Mouse (Mus musculus): Measurements from ENCODE around the gene Casp9. TPM values are rescaled to one million over a fixed set of nuclear protein-coding genes. Genes with fewer than 3 reads are reported as not detected.
"Not testable (repeated sequence)": the region's sequence is repeated elsewhere in the genome, so short reads cannot be mapped to it uniquely, and the experiment has no call there.

Casp9 gene
- polyA plus RNA-seq, 1 experiment from 2014 or later = 14.9 TPM

DNA sequence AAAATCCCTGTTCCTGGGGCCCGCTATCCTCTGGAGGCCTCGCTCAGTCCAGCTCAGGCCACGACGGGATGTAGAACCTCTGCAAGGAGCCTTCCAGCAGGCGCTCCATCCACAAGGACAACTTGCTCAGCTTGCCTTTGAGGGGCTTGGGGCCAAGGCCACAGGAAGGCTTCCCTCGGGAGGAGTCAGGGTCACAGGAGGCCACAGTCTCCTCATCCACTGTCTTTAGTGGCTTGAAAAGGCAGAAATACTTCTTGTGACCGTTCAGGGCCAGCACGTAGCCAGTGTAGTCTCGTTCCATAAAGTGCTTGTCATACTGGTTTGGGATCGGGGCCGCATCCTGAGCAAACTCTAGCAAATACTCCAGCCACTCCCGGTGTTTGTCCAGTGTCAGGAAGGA is 29.9 kb upstream of the Casp9 start:
- Histone ChIP-seq H3K27ac (replicated peaks) (no peak overlapping the region), H3K27me3 (no peaks in the 10 kb centered on the region), H3K9me3 (no peaks in the 10 kb centered on the region), H3K4me1 (peaks cover 21% of the 10 kb centered on the region), H3K36me3 (peaks cover 47% of the 10 kb centered on the region), H3K4me2 (replicated peaks) (no peak overlapping the region), H3K4me3 (no peak overlapping the region), H3K9ac (replicated peaks) (no peak overlapping the region)
- 93% methylated on average over 12 of the region's 12 CpGs for WGBS
- ATAC-seq (replicated peaks) = no peak

DNA sequence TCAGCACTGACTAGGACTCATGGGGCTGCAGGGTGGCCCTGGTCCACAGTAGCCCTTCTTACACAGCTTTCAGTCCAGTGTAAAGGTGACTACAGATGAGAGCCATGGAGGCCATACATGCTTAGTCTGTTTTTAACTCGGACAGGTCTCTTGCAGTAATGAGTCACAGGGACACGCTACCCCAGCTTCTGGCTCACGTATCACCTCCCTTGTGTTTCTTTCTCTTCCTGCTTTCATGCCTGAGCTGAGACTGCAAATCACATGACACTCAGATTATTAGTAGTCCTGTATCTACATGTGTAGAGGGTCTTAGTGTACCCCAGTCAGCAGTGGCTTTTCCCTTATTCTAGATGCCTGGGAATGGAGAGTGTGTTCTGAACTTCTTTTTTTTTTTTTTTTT is 28.4 kb upstream of the Casp9 start:
- Histone ChIP-seq H3K4me2 (replicated peaks) (no peak overlapping the region), H3K36me3 (peaks cover 60% of the 10 kb centered on the region), H3K27ac (replicated peaks) (no peak overlapping the region), H3K27me3 (no peaks in the 10 kb centered on the region), H3K9ac (replicated peaks) (no peak overlapping the region), H3K9me3 (no peaks in the 10 kb centered on the region), H3K4me3 (no peak overlapping the region), H3K4me1 (peaks cover 21% of the 10 kb centered on the region)
- 90% methylated on average over 3 of the region's 3 CpGs for WGBS
- ATAC-seq (replicated peaks) = no peak

DNA sequence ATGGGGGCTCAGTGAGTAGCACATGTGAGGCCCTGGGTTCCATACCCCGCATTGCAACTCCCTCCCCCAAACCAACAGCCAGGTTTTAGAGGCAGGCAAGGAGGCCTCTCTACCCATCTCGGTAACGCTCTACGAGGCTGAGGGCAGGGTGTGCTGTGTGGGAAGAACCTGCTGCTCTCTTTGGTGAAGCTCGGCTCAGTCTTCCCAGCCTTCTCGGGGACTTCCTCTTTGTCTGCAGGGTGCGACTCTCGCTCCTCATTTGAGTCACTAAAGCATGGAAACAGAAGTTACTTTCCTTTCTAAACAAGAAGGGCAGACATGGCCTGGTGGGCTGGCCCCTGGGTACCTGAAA is 27.1 kb upstream of the Casp9 start:
- Histone ChIP-seq H3K9ac (replicated peaks) (no peak overlapping the region; the same call in 1 of the 2 replicates), H3K9me3 (no peaks in the 10 kb centered on the region), H3K4me3 (no peak overlapping the region), H3K4me1 (peaks cover 21% of the 10 kb centered on the region), H3K4me2 (replicated peaks) (peak overlapping the region; percentile 7; the same call in 1 of the 2 replicates), H3K27ac (replicated peaks) (peak overlapping the region; percentile 84), H3K27me3 (no peaks in the 10 kb centered on the region), H3K36me3 (peaks cover 73% of the 10 kb centered on the region)
- 44% methylated on average over 8 of the region's 8 CpGs for WGBS
- peak; percentile 53 for ATAC-seq (replicated peaks)

DNA sequence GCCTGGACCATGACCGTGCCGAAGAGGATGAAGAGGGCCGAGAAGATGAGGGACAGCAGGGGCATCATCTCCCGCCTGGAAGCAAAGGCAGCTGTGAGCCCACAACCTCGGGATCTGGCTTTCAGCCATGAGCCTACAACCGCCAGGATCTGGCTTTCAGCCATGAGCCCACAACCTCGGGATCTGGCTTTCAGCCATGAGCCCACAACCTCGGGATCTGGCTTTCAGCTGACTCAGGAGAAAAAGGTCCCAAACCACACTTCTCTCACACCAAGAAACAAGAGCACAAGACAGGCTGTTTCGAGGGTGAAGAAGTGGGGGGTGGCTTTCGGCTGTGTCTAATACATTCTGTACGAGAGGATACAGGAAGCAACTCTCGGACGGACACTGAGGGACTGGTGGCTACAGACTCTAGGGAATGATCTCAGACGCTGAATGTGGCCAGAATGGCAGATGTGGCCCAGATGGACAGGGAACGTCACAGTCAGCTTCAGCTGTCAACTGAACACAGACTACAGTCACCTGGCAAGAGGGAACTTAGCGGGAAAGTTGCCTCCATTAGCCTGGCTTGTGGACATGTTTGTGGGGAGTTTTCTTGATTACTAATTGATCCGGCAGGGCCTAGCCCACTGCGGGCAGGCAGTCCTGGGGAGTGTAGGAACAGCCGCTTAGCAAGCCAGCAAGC is 26.6 kb upstream of the Casp9 start:
- H3K9ac ChIP-seq (replicated peaks) = no peak overlapping the region; the same call in 1 of the 2 replicates
- H3K4me1 ChIP-seq = peaks cover 21% of the 10 kb centered on the region
- H3K4me3 ChIP-seq = no peak overlapping the region
- peak; percentile 78 for ATAC-seq (replicated peaks)
- no peaks in the 10 kb centered on the region for H3K27me3 ChIP-seq
- no peaks in the 10 kb centered on the region for H3K9me3 ChIP-seq
- WGBS = 31% methylated on average over 19 of the region's 19 CpGs
- H3K4me2 ChIP-seq (replicated peaks) = peak overlapping the region; percentile 7; the same call in 1 of the 2 replicates
- peak overlapping the region; percentile 84 for H3K27ac ChIP-seq (replicated peaks)
- peaks cover 70% of the 10 kb centered on the region for H3K36me3 ChIP-seq

GRCm38 (mm10) chr4:141767353-141768036 is 25.9 kb upstream of the Casp9 start:
- Histone ChIP-seq H3K27me3 (no peaks in the 10 kb centered on the region), H3K36me3 (peaks cover 65% of the 10 kb centered on the region), H3K9ac (replicated peaks) (no peak overlapping the region), H3K4me1 (peaks cover 21% of the 10 kb centered on the region), H3K4me3 (no peak overlapping the region), H3K27ac (replicated peaks) (peak overlapping the region; percentile 84), H3K4me2 (replicated peaks) (no peak overlapping the region), H3K9me3 (no peaks in the 10 kb centered on the region)
- 70% methylated on average over 19 of the region's 19 CpGs for WGBS
- ATAC-seq (replicated peaks) = peak; percentile 32; the same call in 1 of the 2 replicates

DNA sequence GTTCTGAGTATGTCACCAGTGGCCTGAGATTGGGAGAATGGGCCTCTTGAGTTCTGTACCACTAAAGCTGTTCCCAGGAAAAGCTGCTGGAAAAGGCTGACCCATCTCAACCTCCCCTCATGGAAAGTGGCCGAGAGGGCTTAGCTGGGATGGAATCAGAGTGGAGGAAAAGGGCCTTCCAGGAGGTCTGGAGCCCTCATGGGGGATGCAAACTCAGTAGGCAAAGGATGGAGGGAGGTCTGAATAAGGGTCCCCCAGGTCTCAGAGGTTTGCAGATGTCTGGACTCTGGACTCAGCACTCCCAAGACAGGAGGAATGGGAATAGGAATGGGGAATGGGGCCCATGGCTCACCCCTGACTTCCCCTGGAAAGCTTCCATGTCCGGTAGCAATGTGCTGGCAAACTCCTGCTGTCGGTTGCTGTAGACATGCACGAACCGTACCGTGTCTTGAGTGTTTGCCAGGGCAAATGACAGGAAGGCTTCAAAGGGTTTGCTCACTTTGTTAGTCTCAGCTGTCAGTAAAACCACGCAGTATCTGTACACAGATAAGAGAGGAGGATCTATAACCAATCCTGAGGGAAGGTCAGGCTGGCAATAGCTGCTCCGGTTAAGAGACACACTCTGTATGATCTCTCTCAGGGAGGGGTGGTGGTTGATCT is 23.8 kb upstream of the Casp9 start:
- Histone ChIP-seq H3K36me3 (peaks cover 66% of the 10 kb centered on the region), H3K4me2 (replicated peaks) (no peak overlapping the region), H3K9ac (replicated peaks) (no peak overlapping the region), H3K27ac (replicated peaks) (no peak overlapping the region), H3K4me1 (peaks cover 21% of the 10 kb centered on the region), H3K9me3 (no peaks in the 10 kb centered on the region), H3K4me3 (no peak overlapping the region), H3K27me3 (no peaks in the 10 kb centered on the region)
- no peak for ATAC-seq (replicated peaks)
- WGBS = 82% methylated on average over 8 of the region's 8 CpGs

- Histone ChIP-seq H3K4me3 (no peak overlapping the region), H3K9me3 (no peaks in the 10 kb centered on the region), H3K27me3 (no peaks in the 10 kb centered on the region), H3K27ac (replicated peaks) (no peak overlapping the region), H3K36me3 (peaks cover 79% of the 10 kb centered on the region), H3K9ac (replicated peaks) (no peak overlapping the region), H3K4me1 (peaks cover 10% of the 10 kb centered on the region), H3K4me2 (replicated peaks) (no peak overlapping the region)
- ATAC-seq (replicated peaks) = no peak
- WGBS = 94% methylated on average over 8 of the region's 8 CpGs
Observed at GRCm38 (mm10) chr4:141771823-141772222, 21.6 kb upstream of the Casp9 start.

DNA sequence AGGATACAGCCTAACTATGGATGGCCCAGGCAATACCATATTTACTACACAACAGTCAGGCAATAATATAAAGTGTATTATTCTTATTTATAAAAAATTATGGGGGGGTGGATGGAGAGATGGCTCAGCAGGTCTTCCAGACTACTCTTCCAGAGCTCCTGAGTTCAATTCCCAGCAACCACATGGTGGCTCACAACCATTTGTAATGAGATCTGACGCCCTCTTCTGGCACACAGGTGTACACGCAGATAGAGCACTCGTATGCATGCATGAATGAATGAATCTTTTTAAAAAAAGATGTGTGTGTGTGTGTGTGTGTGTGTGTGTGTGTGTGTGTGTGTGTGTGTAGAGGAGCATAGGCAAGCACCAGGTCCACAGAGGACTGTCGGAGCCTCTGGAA is 20.4 kb upstream of the Casp9 start:
- not testable (repeated sequence) for H3K4me3 ChIP-seq; H3K9ac ChIP-seq (replicated peaks); H3K4me2 ChIP-seq (replicated peaks); H3K9me3 ChIP-seq; ATAC-seq (replicated peaks); H3K27me3 ChIP-seq; H3K4me1 ChIP-seq; H3K27ac ChIP-seq (replicated peaks)
- peaks cover 82% of the 10 kb centered on the region for H3K36me3 ChIP-seq
- 91% methylated on average over 4 of the region's 4 CpGs for WGBS

GRCm38 (mm10) chr4:141779828-141780227 is 13.6 kb upstream of the Casp9 start:
- Histone ChIP-seq H3K4me2 (replicated peaks) (no peak overlapping the region), H3K9me3 (no peaks in the 10 kb centered on the region), H3K36me3 (peaks cover 82% of the 10 kb centered on the region)

GRCm38 (mm10) chr4:141781201-141781985 is 12.0 kb upstream of the Casp9 start:
- Histone ChIP-seq H3K27ac (replicated peaks) (no peak overlapping the region), H3K36me3 (peaks cover 75% of the 10 kb centered on the region), H3K4me2 (replicated peaks) (no peak overlapping the region), H3K9me3 (no peaks in the 10 kb centered on the region), H3K4me1 (no peaks in the 10 kb centered on the region), H3K4me3 (no peak overlapping the region), H3K27me3 (no peaks in the 10 kb centered on the region), H3K9ac (replicated peaks) (no peak overlapping the region)
- WGBS = 96% methylated on average over 8 of the region's 8 CpGs
- no peak for ATAC-seq (replicated peaks)

More at GRCm38 (mm10) chr4:141779828-141780227, 13.6 kb upstream of the Casp9 start:
- ATAC-seq (replicated peaks) = no peak
- Histone ChIP-seq H3K27ac (replicated peaks) (no peak overlapping the region), H3K27me3 (no peaks in the 10 kb centered on the region), H3K4me3 (no peak overlapping the region), H3K4me1 (no peaks in the 10 kb centered on the region), H3K9ac (replicated peaks) (no peak overlapping the region)
- 90% methylated on average over 8 of the region's 8 CpGs for WGBS

DNA sequence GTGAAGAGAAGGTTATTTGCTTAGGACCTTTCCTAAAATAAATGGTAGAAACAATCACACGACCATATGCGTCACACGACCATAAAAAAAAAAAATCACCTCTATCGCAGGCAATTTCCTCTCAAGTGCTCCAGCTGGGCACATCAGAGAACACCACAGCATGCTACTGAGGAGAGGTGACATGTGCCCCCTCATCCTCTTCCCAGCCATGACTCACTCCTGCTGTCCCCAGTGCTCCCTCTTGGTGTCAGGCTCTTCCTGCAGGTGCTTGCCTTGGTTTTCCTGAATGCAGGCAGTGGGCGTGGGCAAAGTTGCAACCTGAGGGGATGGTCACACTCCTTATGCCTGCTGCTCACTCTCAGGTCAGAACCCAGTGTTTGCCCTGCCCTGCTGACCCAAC is 8.6 kb upstream of the Casp9 start:
- Histone ChIP-seq H3K27me3 (no peaks in the 10 kb centered on the region), H3K4me1 (peaks cover 6% of the 10 kb centered on the region), H3K9ac (replicated peaks) (no peak overlapping the region), H3K36me3 (peaks cover 49% of the 10 kb centered on the region), H3K4me2 (replicated peaks) (no peak overlapping the region), H3K27ac (replicated peaks) (no peak overlapping the region), H3K9me3 (no peaks in the 10 kb centered on the region), H3K4me3 (no peak overlapping the region)
- ATAC-seq (replicated peaks) = no peak
- WGBS = 92% methylated on average over 5 of the region's 5 CpGs

DNA sequence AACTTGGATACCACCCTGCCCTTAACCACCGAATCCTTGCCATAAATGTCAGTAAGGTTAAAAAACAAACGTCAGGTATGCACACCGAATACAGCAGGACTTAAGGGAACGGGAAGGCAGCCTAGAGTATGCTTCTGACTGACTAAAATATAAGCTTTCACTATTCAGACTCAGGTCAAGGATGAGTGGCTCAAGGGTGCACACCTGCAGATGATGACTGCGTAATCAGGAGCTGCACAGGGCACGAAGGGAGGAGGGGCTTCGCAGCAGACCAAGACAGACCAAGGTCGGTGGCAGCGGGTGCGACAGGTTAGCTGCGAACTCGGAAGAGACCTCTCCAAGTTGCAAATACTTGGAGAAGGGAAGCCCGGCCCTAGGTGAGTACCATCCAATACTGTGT is 7.3 kb upstream of the Casp9 start:
- Histone ChIP-seq H3K4me2 (replicated peaks) (no peak overlapping the region), H3K9me3 (no peaks in the 10 kb centered on the region), H3K27me3 (no peaks in the 10 kb centered on the region), H3K4me3 (no peak overlapping the region), H3K36me3 (peaks cover 38% of the 10 kb centered on the region), H3K4me1 (peaks cover 12% of the 10 kb centered on the region), H3K27ac (replicated peaks) (no peak overlapping the region), H3K9ac (replicated peaks) (no peak overlapping the region)
- WGBS = 95% methylated on average over 13 of the region's 13 CpGs
- ATAC-seq (replicated peaks) = no peak

Data from forebrain, embryonic 15.5 days (tissue).